Comparison of ENCODE assay signal across 23 mouse cellular contexts in the genomic region with DNA sequence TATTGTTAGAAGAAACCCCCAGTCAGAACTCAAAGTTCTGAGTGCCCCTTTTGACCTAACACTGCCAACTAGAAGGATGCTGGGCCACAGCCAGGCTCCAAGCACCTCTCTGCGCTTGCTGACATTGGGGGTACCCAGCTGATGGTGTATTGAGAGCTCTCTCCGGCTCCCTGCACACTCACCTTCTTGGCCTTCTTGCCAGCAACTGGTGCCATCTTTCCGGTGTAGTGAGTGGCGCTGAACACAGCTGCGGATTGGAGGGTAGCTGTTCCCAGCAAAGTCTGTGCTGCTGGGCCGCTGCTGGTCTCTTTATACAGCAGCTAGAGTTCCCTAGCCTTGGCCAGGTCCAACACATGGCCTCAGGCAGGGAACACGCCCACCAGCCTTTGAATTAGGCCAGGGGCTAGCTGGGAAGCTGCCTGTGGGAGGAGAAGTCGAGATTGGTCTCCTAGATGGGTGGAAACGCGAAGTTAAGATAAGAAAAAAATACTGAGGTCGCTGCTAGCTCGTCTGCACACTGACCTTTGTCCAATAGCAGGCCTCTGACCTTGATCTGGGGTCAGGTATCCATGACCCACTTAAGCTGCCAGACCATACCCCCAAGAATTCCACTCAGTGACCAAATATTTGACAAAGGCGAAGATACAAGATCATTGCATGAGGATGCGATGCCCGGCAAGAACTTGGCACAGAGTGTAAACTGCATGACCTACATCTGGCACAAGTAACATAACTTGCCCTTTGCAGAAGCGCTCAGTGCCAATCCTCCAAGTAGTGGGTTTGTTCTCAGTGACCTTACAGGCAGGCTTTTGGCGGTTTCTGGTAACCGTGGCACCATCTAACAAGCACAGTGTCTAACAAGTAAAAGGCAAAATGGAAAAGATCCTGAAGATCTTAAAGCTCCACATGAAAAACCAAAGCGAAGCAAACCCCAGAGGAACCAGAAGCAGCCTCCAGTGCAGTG. TPM values are rescaled to one million over a fixed set of nuclear protein-coding genes. Genes with fewer than 3 reads are reported as not detected.
DNase-seq lines count a peak whose midpoint lies in the region; ATAC-seq and TF ChIP-seq lines count a peak whose summit lies in the region.
"Had no signal": no experiment of that assay in that cellular context is flagged by ENCODE, and none has a peak within 500 bp of the region (broad histone marks: within the 10 kb centered on the region; RNA-seq: fewer than 3 reads in every experiment).

Bhmt (minus strand) TSS at position 680 of the 964 bp plus-strand sequence.

- ATAC-seq in kidney, embryonic 16.5 days (ENCODE audit: low FRiP score, low TSS enrichment), result no peak
- peak; percentile 69 for ATAC-seq in liver, embryonic 15.5 days (ENCODE audit: insufficient read depth)
- ATAC-seq: forebrain, embryonic 16.5 days; intestine, embryonic 15.5 days had no signal

- no peaks in the 10 kb centered on the region for H3K36me3 ChIP-seq in kidney, adult 2 months (ENCODE audit: control insufficient read depth, insufficient read depth, low read length)
- H3K36me3 ChIP-seq in kidney, embryonic 16.5 days (ENCODE audit: insufficient read depth, low read length), result no peaks in the 10 kb centered on the region
- no peaks in the 10 kb centered on the region for H3K36me3 ChIP-seq in liver, embryonic 15.5 days (replicated peaks)
- H3K36me3 ChIP-seq: embryonic facial prominence, embryonic 10.5 days; intestine, embryonic 15.5 days; limb, embryonic 13.5 days had no signal

- no peak within 1 kb of the TSS for H3K4me3 ChIP-seq in kidney, adult 2 months (ENCODE audit: insufficient read depth, low read depth, low read length)
- no peak within 1 kb of the TSS for H3K4me3 ChIP-seq in kidney, embryonic 16.5 days (ENCODE audit: low read length)
- peak within 1 kb of the TSS; percentile 30 for H3K4me3 ChIP-seq in liver, embryonic 15.5 days (replicated peaks)
- H3K4me3 ChIP-seq: embryonic facial prominence, embryonic 10.5 days; gastrocnemius, adult 2 months; intestine, embryonic 15.5 days; limb, embryonic 13.5 days had no signal

- TF ChIP-seq POLR2A in kidney, adult 2 months (IDR thresholded peaks at IDR 0.05; ENCODE audit: low read depth, low read length), result no peak

- intact Hi-C loops in left cerebral cortex, postnatal 4 days (cut with DNase I), result no loop called here

- TF ChIP-seq CTCF in kidney, adult 2 months (conservative IDR thresholded peaks at IDR 0.05; ENCODE audit: insufficient read depth, insufficient read length, low read depth, low read length), result no peak

- H3K9ac ChIP-seq in kidney, embryonic 16.5 days (replicated peaks; ENCODE audit: low read length), result no peak within 1 kb of the TSS
- H3K9ac ChIP-seq in liver, embryonic 15.5 days, result no peak within 1 kb of the TSS
- H3K9ac ChIP-seq: hindbrain, embryonic 14.5 days; intestine, embryonic 15.5 days; limb, embryonic 13.5 days had no signal

- no peaks in the 10 kb centered on the region for H3K9me3 ChIP-seq in kidney, embryonic 16.5 days (ENCODE audit: low read length)
- no peaks in the 10 kb centered on the region for H3K9me3 ChIP-seq in liver, embryonic 15.5 days (replicated peaks)
- H3K9me3 ChIP-seq: embryonic facial prominence, embryonic 10.5 days; intestine, embryonic 15.5 days; limb, embryonic 13.5 days had no signal

- H3K27me3 ChIP-seq in kidney, adult 2 months (replicated peaks; ENCODE audit: control insufficient read depth, insufficient read depth, low read length), result no peaks in the 10 kb centered on the region
- no peaks in the 10 kb centered on the region for H3K27me3 ChIP-seq in kidney, embryonic 16.5 days (ENCODE audit: insufficient read depth, low read length)
- no peaks in the 10 kb centered on the region for H3K27me3 ChIP-seq in liver, embryonic 15.5 days
- H3K27me3 ChIP-seq: CH12.LX; intestine, embryonic 15.5 days; limb, embryonic 13.5 days had no signal

- peak; percentile 7 for DNase-seq in adrenal gland, adult 8-10 months
- DNase-seq in adrenal gland, postnatal 4 days (ENCODE audit: low spot score in 2 of 2), result no peak
- peak; percentile 68 for DNase-seq in kidney, adult 2 months
- peak; percentile 15 to 19 for DNase-seq in adrenal gland, postnatal 36 days
- DNase-seq in frontal cortex, postnatal 25 days (ENCODE audit: low spot score in 2 of 2), result no peak
- DNase-seq in left cerebral cortex, postnatal 4 days, result no peak
- DNase-seq: gastrocnemius, adult 2 months; heart, adult 18-20 months; heart, postnatal 14 days; layer of hippocampus, adult 9-11 months; lung, postnatal 10 days; thymus, adult 2 months had no signal

- H3K4me1 ChIP-seq in kidney, adult 2 months (ENCODE audit: control insufficient read depth, insufficient read depth, low read length), result peaks cover 10% of the 10 kb centered on the region; the same call in 1 of the 2 replicates
- no peaks in the 10 kb centered on the region for H3K4me1 ChIP-seq in kidney, embryonic 16.5 days (ENCODE audit: insufficient read depth, low read length)
- H3K4me1 ChIP-seq in liver, embryonic 15.5 days (replicated peaks), result 0 out of 2 replicates have a peak, but pooled peaks cover 3% of the 10 kb centered on the region
- H3K4me1 ChIP-seq: intestine, embryonic 15.5 days; limb, embryonic 13.5 days had no signal

- H3K27ac ChIP-seq in kidney, adult 2 months (ENCODE audit: insufficient read depth, low read depth, low read length), result 0 out of 2 replicates have a peak within 1 kb of the TSS, but pooled peaks have one; percentile 46
- no peak within 1 kb of the TSS for H3K27ac ChIP-seq in kidney, embryonic 16.5 days (ENCODE audit: low read length)
- peak within 1 kb of the TSS; percentile 30; the same call in 1 of the 2 replicates for H3K27ac ChIP-seq in liver, embryonic 15.5 days (replicated peaks)
- H3K27ac ChIP-seq: embryonic facial prominence, embryonic 10.5 days; gastrocnemius, adult 2 months; hindbrain, embryonic 14.5 days; intestine, embryonic 15.5 days; limb, embryonic 13.5 days had no signal

- 55% methylated on average over 19 of the region's 19 CpGs for WGBS in kidney, adult 2 months
- 68% methylated on average over 19 of the region's 19 CpGs for WGBS in kidney, embryonic 16.5 days
- 58% methylated on average over 19 of the region's 19 CpGs for WGBS in liver, embryonic 15.5 days (ENCODE audit: insufficient replicate concordance)

- H3K4me2 ChIP-seq in kidney, embryonic 16.5 days (replicated peaks; ENCODE audit: low read depth, low read length), result no peak within 1 kb of the TSS
- H3K4me2 ChIP-seq in liver, embryonic 15.5 days, result peak within 1 kb of the TSS; percentile 27
- H3K4me2 ChIP-seq: hindbrain, embryonic 14.5 days; intestine, embryonic 15.5 days; limb, embryonic 13.5 days had no signal

RNA-seq across cellular contexts. Expression of gene Bhmt, which starts in this region (rescaled TPM):
- 1 to 10 TPM in 2 of 4 experiments, under 1 TPM in 2; 0.61 to 4.9 (median 1.0) TPM for total RNA-seq in adrenal gland, adult 8-10 months (2022)
- 10 to 100 TPM in 1 of 2 experiments, 1 to 10 TPM in 1; 4.3 to 96.0 TPM for total RNA-seq in adrenal gland, postnatal 4 days (2021)
- polyA plus RNA-seq in kidney, adult 2 months (2012; rRNA removed), result 20.3 and 26.4 TPM in 2 replicates
- 0.23 and 0.87 TPM in 2 replicates for polyA plus RNA-seq in kidney, embryonic 16.5 days (2015; fragmentation: Nextera tagmentation; extraction: Ambion mirVana)
- total RNA-seq in adrenal gland, postnatal 36 days (2021), result 1 to 10 TPM; 1.2 to 1.5 TPM
- polyA plus RNA-seq in liver, embryonic 15.5 days (2015; fragmentation: Nextera tagmentation; extraction: Ambion mirVana), result 132 and 139 TPM in 2 replicates
- not detected for total RNA-seq in left cerebral cortex, postnatal 4 days (2021)
- total RNA-seq: CH12.LX; gastrocnemius, adult 2 months; heart, adult 18-20 months; heart, postnatal 14 days; left cerebral cortex, adult 8-10 months; megakaryocyte-erythroid progenitor cell, adult 5-6 weeks had no signal
- polyA plus RNA-seq: embryonic facial prominence, embryonic 10.5 days; forebrain, embryonic 16.5 days; limb, embryonic 13.5 days; midbrain, postnatal 0 days had no signal

Comparison
In these comparisons a context has a peak if more than half of its experiments do, and no peak if none do; other contexts are left out.
1. RNA of gene Bhmt (polyA plus RNA-seq): 132 to 139 TPM in liver, embryonic 15.5 days and 20.3 to 26.4 TPM in kidney, adult 2 months; 0.23 to 0.87 TPM in kidney, embryonic 16.5 days; every median in the first group is over 10 times any median in the second.
2. DNase-seq: peak in adrenal gland, adult 8-10 months (single experiment), kidney, adult 2 months (single experiment) and adrenal gland, postnatal 36 days (2 of 2); none in adrenal gland, postnatal 4 days (0 of 2), frontal cortex, postnatal 25 days (0 of 2) and left cerebral cortex, postnatal 4 days (single experiment).